In genomic region chr7:3609082-3609481, GRCm38 (mm10) we compare ENCODE assay signal across 10 mouse cellular contexts. TPM values are rescaled to one million over a fixed set of nuclear protein-coding genes. Genes with fewer than 3 reads are reported as not detected.
DNase-seq lines count a peak whose midpoint lies in the region; ATAC-seq and TF ChIP-seq lines count a peak whose summit lies in the region.
"Had no signal": no experiment of that assay in that cellular context is flagged by ENCODE, and none has a peak within 500 bp of the region (broad histone marks: within the 10 kb centered on the region; RNA-seq: fewer than 3 reads in every experiment).

No protein-coding gene starts in this region.

- TF ChIP-seq CTCF in liver, postnatal 0 days (IDR thresholded peaks at IDR 0.05; ENCODE audit: low read depth) = no peak

- H3K4me2 ChIP-seq in liver, postnatal 0 days (ENCODE audit: low read depth, low read length) = no peak overlapping the region
- H3K4me2 ChIP-seq in liver, embryonic 12.5 days = no peak overlapping the region
- H3K4me2 ChIP-seq: lung, embryonic 14.5 days had no signal

- peak; percentile 89 for ATAC-seq in liver, postnatal 0 days
- ATAC-seq in liver, embryonic 12.5 days = no peak

- H3K4me3 ChIP-seq in liver, postnatal 0 days (ENCODE audit: low read depth, low read length) = no peak overlapping the region
- no peak overlapping the region for H3K4me3 ChIP-seq in liver, embryonic 12.5 days

- TF ChIP-seq EP300 in liver, postnatal 0 days (IDR thresholded peaks at IDR 0.05; ENCODE audit: low read depth) = peak; percentile 26; the same call in 1 of the 2 replicates

- H3K27me3 ChIP-seq in liver, postnatal 0 days (ENCODE audit: insufficient read depth, low read length) = no peaks in the 10 kb centered on the region
- no peaks in the 10 kb centered on the region for H3K27me3 ChIP-seq in liver, embryonic 12.5 days (replicated peaks)
- H3K27me3 ChIP-seq: CH12.LX had no signal

- WGBS in liver, postnatal 0 days (ENCODE audit: insufficient replicate concordance) = 40% methylated on average over 3 of the region's 3 CpGs
- 40% methylated on average over 3 of the region's 3 CpGs for WGBS in liver, embryonic 12.5 days (ENCODE audit: insufficient replicate concordance)

- no peaks in the 10 kb centered on the region for H3K36me3 ChIP-seq in liver, postnatal 0 days (replicated peaks; ENCODE audit: insufficient read depth, low read length)
- H3K36me3 ChIP-seq in liver, embryonic 12.5 days = no peaks in the 10 kb centered on the region

- no peaks in the 10 kb centered on the region for H3K4me1 ChIP-seq in liver, postnatal 0 days (ENCODE audit: insufficient read depth)
- H3K4me1 ChIP-seq in liver, embryonic 12.5 days = peaks cover 6% of the 10 kb centered on the region; the same call in 1 of the 2 replicates

- no peaks in the 10 kb centered on the region for H3K9me3 ChIP-seq in liver, postnatal 0 days (ENCODE audit: low read length)
- no peaks in the 10 kb centered on the region for H3K9me3 ChIP-seq in liver, embryonic 12.5 days (replicated peaks)

- H3K9ac ChIP-seq in liver, postnatal 0 days (replicated peaks) = no peak overlapping the region
- H3K9ac ChIP-seq in liver, embryonic 12.5 days = no peak overlapping the region
- H3K9ac ChIP-seq: lung, embryonic 14.5 days had no signal

- H3K27ac ChIP-seq in liver, postnatal 0 days (ENCODE audit: low read depth) = peak overlapping the region; percentile 76
- no peak overlapping the region for H3K27ac ChIP-seq in liver, embryonic 12.5 days

- peak; percentile 74 for DNase-seq in liver, postnatal 0 days
- DNase-seq in gastrocnemius, adult 8-10 months (ENCODE audit: low spot score in 2 of 2) = peak; percentile 17 to 42
- peak; percentile 79 for DNase-seq in kidney, adult 18-20 months
- DNase-seq in ovary, postnatal 14 days (ENCODE audit: low spot score) = peak; percentile 52
- no peak for DNase-seq in embryo, embryonic 11 days
- DNase-seq in thymus, postnatal 0 days (ENCODE audit: low spot score) = no peak
- DNase-seq: cerebellum, adult 18-20 months; lung, embryonic 14.5 days had no signal

RNA-seq across cellular contexts. Expression of gene Oscar, which starts 6.9 kb away (rescaled TPM):
- polyA plus RNA-seq in liver, postnatal 0 days (2015; fragmentation: Nextera tagmentation; extraction: Ambion mirVana) = 0.12 TPM in 1 of 2 replicates, not detected in the other
- 0.08 TPM in 1 of 2 replicates, not detected in the other for polyA plus RNA-seq in liver, embryonic 12.5 days (2016; fragmentation: Nextera tagmentation; extraction: Ambion mirVana)
- not detected for total RNA-seq in gastrocnemius, adult 8-10 months (2022)
- 0.09 TPM in 1 of 2 replicates, not detected in the other for polyA plus RNA-seq in thymus, postnatal 0 days (2015; fragmentation: Nextera tagmentation; extraction: Ambion mirVana)
- total RNA-seq: CH12.LX had no signal
- polyA plus RNA-seq: lung, embryonic 14.5 days had no signal

RNA-seq across cellular contexts. Expression of gene Ndufa3, which starts 8.1 kb away (rescaled TPM):
- polyA plus RNA-seq in liver, postnatal 0 days (2015; fragmentation: Nextera tagmentation; extraction: Ambion mirVana) = 385 and 415 TPM in 2 replicates
- polyA plus RNA-seq in liver, embryonic 12.5 days (2016; fragmentation: Nextera tagmentation; extraction: Ambion mirVana) = 295 and 296 TPM in 2 replicates
- 1,000 to 10,000 TPM; 1,040 to 1,135 (median 1,076) TPM for total RNA-seq in gastrocnemius, adult 8-10 months (2022)
- polyA plus RNA-seq in thymus, postnatal 0 days (2015; fragmentation: Nextera tagmentation; extraction: Ambion mirVana) = 523 and 568 TPM in 2 replicates

RNA-seq across cellular contexts. Expression of gene Tfpt, which starts 20.6 kb away (rescaled TPM):
- polyA plus RNA-seq in liver, postnatal 0 days (2015; fragmentation: Nextera tagmentation; extraction: Ambion mirVana) = 8.8 and 9.8 TPM in 2 replicates
- polyA plus RNA-seq in liver, embryonic 12.5 days (2016; fragmentation: Nextera tagmentation; extraction: Ambion mirVana) = 16.0 and 17.6 TPM in 2 replicates
- 10 to 100 TPM; 10.9 to 13.9 (median 13.3) TPM for total RNA-seq in gastrocnemius, adult 8-10 months (2022)
- polyA plus RNA-seq in thymus, postnatal 0 days (2015; fragmentation: Nextera tagmentation; extraction: Ambion mirVana) = 20.8 and 28.9 TPM in 2 replicates

RNA-seq across cellular contexts. Expression of gene Prpf31, which starts 20.7 kb away (rescaled TPM):
- polyA plus RNA-seq in liver, postnatal 0 days (2015; fragmentation: Nextera tagmentation; extraction: Ambion mirVana) = 20.8 and 24.9 TPM in 2 replicates
- 93.1 and 97.6 TPM in 2 replicates for polyA plus RNA-seq in liver, embryonic 12.5 days (2016; fragmentation: Nextera tagmentation; extraction: Ambion mirVana)
- total RNA-seq in gastrocnemius, adult 8-10 months (2022) = 10 to 100 TPM; 17.5 to 24.7 (median 20.8) TPM
- polyA plus RNA-seq in thymus, postnatal 0 days (2015; fragmentation: Nextera tagmentation; extraction: Ambion mirVana) = 88.2 and 93.1 TPM in 2 replicates

RNA-seq across cellular contexts. Expression of gene Cnot3, which starts 36.0 kb away (rescaled TPM):
- polyA plus RNA-seq in liver, postnatal 0 days (2015; fragmentation: Nextera tagmentation; extraction: Ambion mirVana) = 12.9 and 13.7 TPM in 2 replicates
- 32.6 and 34.4 TPM in 2 replicates for polyA plus RNA-seq in liver, embryonic 12.5 days (2016; fragmentation: Nextera tagmentation; extraction: Ambion mirVana)
- 10 to 100 TPM; 13.2 to 17.7 (median 14.8) TPM for total RNA-seq in gastrocnemius, adult 8-10 months (2022)
- polyA plus RNA-seq in thymus, postnatal 0 days (2015; fragmentation: Nextera tagmentation; extraction: Ambion mirVana) = 42.6 and 44.5 TPM in 2 replicates

Comparison
In these comparisons a context has a peak if more than half of its experiments do, and no peak if none do; other contexts are left out.
1. DNase-seq: peak in liver, postnatal 0 days (single experiment), gastrocnemius, adult 8-10 months (2 of 2), kidney, adult 18-20 months (single experiment) and ovary, postnatal 14 days (single experiment); none in embryo, embryonic 11 days (single experiment) and thymus, postnatal 0 days (single experiment).